Mouse (Mus musculus): ENCODE measurements around the gene Rft1. TPM values are rescaled to one million over a fixed set of nuclear protein-coding genes. Genes with fewer than 3 reads are reported as not detected.
"Not testable (repeated sequence)": the region's sequence is repeated elsewhere in the genome, so short reads cannot be mapped to it uniquely, and the experiment has no call there.

Rft1 gene
- total RNA-seq, 2 experiments from 2014 or later: 10.2 to 11.2 TPM

GRCm38 (mm10) chr14:30671095-30671985 lies 17.2 kb downstream of the Rft1 start:
- peak in 1 of 2 experiments; percentile 34 for DNase-seq (ENCODE audit: low spot score in 2 of 2)

- DNase-seq (ENCODE audit: low spot score in 2 of 2): peak; percentile 96 to 97
These were observed 17.8 kb downstream of the Rft1 start for GRCm38 (mm10) chr14:30671986-30672312.

GRCm38 (mm10) chr14:30674947-30675346 lies 20.8 kb downstream of the Rft1 start:
- no peak for DNase-seq (ENCODE audit: low spot score in 2 of 2)

DNA sequence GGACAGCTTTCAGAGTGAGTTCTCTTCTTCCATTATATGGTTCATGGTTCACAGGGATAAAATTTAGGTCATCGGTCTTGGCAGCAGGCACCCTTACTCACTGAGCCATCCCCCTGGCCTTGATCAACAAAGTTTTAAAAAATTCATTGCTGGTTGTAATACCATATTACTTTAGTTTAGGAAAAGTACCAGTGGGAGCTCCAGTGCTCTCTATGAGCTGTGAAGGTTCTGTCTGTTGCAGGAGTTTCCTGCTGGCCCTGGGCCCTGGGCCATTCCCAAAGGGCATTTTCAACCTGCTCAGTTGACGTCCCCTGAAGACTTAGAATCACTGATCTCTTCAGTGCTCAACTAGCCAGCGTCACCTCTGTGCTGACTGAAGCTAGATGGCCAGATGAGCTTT lies 28.0 kb downstream of the Rft1 start:
- DNase-seq (ENCODE audit: low spot score in 2 of 2): no peak

GRCm38 (mm10) chr14:30690685-30691084 lies 36.5 kb downstream of the Rft1 start:
- no peak for DNase-seq (ENCODE audit: low spot score in 2 of 2)

DNA sequence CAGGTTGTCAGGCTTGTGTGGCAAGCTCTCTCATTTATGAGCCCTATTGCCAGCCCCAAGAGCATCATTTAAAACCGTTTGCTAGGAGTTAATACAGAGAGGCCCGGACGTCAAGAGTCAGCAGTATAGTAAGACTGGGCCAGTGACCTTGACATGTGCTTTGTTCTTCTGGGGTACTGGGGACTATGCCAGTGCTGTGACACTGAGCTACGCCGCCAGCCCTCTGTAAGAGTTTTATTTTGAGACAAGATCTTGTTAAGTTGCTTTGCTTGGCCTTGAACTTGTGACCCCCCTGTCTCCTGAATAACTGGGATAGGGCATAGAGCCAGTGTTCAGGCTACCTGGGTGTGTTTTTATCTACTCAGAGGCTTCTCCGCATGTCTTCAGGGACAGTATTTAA lies 38.3 kb downstream of the Rft1 start:
- DNase-seq (ENCODE audit: low spot score in 2 of 2): no peak

DNA sequence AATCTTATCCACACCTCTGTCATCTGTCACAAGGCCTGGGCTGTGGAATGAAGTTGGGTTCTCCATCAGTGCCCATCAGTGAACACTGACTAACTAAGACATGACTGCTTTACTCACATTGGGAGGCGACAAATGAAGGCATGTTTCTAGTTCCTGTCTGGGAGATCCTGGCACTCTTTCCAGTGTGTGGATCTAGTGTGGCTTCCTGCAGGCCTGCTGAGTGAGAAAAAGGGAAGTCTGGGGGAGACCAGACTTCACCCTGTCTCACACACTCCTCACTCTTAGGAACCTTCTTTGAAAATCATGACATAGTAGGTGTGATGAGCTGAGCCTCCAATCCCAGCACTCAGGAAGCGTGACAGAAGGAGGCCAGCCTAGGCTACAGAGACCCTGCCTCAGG lies 40.6 kb downstream of the Rft1 start:
- peak in 1 of 2 experiments; percentile 15 for DNase-seq (ENCODE audit: low spot score in 2 of 2)

DNA sequence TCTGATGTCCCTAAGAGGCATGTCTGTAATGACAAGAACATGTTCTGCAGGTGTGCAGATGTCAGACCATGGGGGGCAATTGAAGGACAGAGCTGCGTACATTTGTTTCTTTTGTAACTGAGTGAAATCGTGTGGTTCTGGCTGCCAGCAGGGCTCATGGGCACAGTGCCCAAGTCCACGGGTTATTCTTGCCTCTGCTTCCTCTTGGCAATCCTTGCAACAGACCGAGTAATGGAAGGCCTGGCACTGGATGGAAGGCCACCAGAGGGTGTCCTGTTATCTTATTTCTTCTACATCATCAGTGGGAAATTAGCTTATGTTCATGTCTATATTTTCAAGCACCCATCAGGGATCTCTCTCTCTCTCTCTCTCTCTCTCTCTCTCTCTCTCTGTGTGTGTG lies 41.4 kb downstream of the Rft1 start:
- DNase-seq (ENCODE audit: low spot score in 2 of 2): peak; percentile 73

DNA sequence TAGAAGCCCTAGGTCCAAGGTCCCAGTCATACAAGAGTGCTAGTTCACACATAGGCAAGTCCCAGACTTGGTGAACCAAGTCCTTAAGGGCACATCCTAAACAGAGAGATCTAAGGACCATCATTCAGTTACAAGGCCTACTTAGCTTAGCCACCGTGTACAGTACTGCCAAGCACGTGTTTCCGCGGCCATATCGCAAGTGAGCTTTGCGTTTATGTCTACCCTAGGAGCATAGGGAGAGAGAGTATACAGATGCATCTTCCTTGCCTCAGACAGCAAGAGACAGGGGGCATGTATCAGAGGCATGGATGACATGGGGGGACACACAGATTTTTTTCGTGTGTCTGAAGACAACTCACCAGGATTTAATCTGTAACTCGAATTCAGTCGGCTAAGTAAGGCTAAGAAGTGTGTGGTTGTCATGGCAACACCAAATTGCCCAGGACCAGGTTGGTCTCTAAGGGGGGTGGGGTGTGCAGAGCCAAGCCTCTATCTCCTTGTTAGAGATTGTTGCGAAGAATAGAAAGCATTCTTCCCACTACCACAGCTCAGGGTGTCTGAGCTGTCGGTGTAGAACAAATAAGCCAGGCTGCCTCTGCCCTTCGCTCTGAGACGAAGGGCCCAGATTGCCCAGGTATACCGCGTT lies 43.4 kb downstream of the Rft1 start:
- no peak for DNase-seq (ENCODE audit: low spot score in 2 of 2)

DNA sequence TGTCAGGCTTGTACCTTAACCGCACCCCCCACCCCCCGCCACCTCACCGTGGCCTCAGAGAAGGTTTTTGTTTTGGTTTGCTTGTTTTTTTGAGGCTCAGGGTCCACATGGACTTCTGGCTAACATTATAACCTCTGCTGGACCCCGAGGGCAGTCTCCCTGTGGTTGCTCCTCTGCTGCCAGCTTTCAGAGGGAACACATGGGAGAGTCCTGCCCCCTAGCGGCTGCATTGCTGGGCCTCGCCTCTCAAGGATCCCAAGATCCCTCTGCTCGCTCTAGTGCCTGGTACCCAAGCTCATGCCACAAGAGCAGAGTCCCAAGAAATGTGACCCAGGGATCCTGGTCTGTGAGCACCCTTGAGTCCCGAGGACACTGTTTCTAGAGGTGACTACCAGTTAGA lies 45.5 kb downstream of the Rft1 start:
- DNase-seq (ENCODE audit: low spot score in 2 of 2): peak; percentile 50 to 64

DNA sequence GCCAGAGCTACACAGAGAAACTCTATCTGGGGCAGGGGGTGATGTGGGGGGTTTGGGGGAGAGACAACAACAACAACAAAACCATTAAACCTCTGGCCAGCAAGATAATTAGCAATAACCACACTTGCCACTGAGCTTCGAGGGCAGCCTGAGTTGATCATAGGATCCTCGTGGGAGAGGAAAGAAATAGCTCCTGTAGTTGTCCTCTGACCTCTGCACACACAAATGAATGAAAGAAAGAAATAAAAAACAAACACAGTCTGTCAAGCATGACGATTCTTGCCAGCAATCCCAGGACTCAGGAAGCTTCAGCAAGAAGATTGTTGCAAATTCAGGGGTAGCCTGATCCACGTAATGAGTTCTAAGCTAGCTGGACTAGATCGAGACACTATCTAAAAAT lies 48.4 kb downstream of the Rft1 start:
- DNase-seq (ENCODE audit: low spot score in 2 of 2): no peak

- DNase-seq (ENCODE audit: low spot score in 2 of 2): no peak
These were observed 48.9 kb downstream of the Rft1 start for GRCm38 (mm10) chr14:30703079-30703478.

GRCm38 (mm10) chr14:30704098-30704855 lies 50.1 kb downstream of the Rft1 start:
- DNase-seq (ENCODE audit: low spot score in 2 of 2): no peak

DNA sequence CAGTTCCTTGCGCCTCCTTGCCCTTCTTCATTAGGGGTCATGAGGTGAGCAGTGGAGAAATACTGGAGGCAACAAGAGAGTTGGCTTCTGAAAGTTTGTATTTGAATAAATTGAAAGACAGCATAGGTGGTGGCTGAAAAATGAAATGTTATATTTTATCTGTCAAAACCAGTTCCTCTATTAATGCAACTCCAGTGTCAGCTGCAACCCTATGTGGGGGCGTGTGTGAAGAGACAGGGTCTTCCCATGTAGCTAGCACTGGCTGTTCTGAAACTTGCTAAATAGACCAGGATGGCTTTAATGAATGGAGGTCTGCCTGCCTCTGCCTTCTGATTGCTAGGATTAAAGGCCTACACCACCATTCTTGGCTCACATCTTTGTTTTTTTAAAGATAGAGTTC lies 57.7 kb downstream of the Rft1 start:
- no peak for DNase-seq (ENCODE audit: low spot score in 2 of 2)

DNA sequence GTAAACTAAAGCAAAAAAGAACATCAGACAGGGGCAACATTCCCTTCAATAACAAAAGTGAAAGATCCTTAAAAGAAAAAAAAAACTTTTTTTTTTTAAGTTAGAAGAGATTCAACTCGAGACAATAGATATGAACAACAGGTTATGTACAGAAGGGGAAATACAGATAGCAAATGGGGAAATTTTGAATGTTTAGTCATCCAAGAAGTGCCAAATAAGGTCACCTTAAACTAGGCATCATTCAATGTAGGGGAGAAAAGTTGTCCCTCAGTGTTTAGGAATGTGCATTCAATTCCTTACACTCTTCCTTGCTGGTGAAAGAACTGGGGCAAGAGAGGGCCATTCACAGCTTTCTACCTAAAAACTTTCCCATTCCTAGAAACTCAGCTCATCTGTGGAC lies 59.6 kb downstream of the Rft1 start:
- no peak for DNase-seq (ENCODE audit: low spot score in 2 of 2)

DNA sequence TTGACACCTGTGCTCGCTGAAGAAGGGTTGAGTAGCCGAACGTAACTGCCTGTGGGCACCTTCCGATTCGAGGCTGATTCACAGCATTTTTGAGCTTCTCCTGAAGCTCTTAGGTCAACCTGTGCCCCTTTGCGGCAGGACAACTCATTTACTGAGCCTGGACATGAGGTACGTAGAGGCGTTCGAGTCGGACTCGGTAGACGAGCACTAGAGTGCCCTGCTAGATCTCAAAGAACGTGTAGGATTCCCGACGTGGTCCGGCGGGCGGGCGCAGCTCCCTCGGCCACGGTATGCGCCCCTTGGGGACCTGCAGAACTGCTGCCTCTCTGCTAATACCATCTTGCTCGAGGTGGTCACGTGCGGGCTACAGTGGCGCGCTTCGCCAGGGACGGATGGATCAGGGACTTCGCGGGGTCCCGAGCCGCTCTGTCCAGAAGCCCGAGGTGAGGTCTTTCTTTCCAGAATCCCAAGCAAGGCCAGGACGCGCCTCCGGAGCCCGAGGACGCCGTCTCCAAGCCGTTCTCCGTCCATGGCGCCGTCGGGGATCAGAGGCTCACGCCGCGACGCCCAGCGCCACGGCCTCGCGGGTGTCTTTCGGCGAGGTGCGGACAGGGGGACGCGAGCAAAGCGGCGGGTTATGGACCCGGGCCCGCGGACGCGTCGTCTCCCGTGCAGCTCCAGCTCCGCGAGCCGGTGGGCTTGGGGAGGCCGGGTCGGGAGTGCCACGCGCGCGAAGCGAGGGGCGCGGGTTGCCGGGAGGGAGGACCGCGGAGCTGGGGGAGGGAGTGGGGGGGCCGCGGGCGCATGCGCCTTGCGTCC lies 60.8 kb downstream of the Rft1 start, which contains the start of gene Sfmbt1:
Gene Sfmbt1, plus strand, starts transcription at position 51 of the 819 bp plus-strand sequence.
- no peak for DNase-seq (ENCODE audit: low spot score in 2 of 2)

- peak; percentile 80 to 88 for DNase-seq (ENCODE audit: low spot score in 2 of 2)
These were observed 61.5 kb downstream of the Rft1 start for GRCm38 (mm10) chr14:30715618-30716050.

- DNase-seq (ENCODE audit: low spot score in 2 of 2): peak; percentile 72 to 74
These were observed 62.1 kb downstream of the Rft1 start for GRCm38 (mm10) chr14:30716051-30716952.

DNA sequence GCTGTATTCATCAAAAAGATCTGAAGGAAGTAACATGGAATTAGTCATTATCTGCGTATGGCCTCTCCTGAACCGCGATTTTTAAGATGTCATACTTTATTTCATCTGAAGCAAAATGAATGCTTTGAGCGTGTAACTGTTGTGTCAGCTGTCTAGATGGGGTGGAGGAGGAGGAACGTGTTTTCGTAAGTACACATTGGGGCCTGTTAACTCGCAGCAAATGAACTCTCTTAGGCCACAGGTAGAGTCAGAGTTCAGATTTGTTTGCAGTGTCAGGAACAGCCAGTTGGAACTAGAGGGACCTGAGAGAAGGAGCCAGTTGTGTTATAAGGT lies 62.8 kb downstream of the Rft1 start:
- DNase-seq (ENCODE audit: low spot score in 2 of 2): no peak

GRCm38 (mm10) chr14:30718696-30719095 lies 64.5 kb downstream of the Rft1 start:
- not testable (repeated sequence) for DNase-seq (ENCODE audit: low spot score in 2 of 2)
